Mouse (Mus musculus): ENCODE results near the gene Gm5678. TPM values are rescaled to one million over a fixed set of nuclear protein-coding genes. Genes with fewer than 3 reads are reported as not detected.

Gene Gm5678
- not detected in 2 replicates for polyA plus RNA-seq (2014; fragmentation: Nextera tagmentation; extraction: Ambion mirVana)

GRCm38 (mm10) chr16:93627761-93628400, at the start of gene Gm5678:
Gm5678 (plus strand) TSS chr16:93628097.
- DNase-seq (ENCODE audit: low spot score) (no peak), ATAC-seq (ENCODE audit: low FRiP score) (no peak)
- 80% methylated on average over 23 of the region's 23 CpGs for WGBS
- Histone ChIP-seq H3K4me1 (replicated peaks; ENCODE audit: control insufficient read depth, insufficient read depth, low read length) (no peaks in the 10 kb centered on the region), H3K9ac (no peak within 1 kb of the TSS), H3K27ac (no peak within 1 kb of the TSS), H3K4me2 (replicated peaks) (no peak within 1 kb of the TSS), H3K27me3 (ENCODE audit: control insufficient read depth, insufficient read depth, low read length) (no peaks in the 10 kb centered on the region), H3K4me3 (replicated peaks; ENCODE audit: low read length) (no peak within 1 kb of the TSS), H3K9me3 (ENCODE audit: control insufficient read depth, low read length) (no peaks in the 10 kb centered on the region), H3K36me3 (replicated peaks; ENCODE audit: control insufficient read depth, insufficient read depth) (no peaks in the 10 kb centered on the region)

GRCm38 (mm10) chr16:93578346-93579005, 49.4 kb upstream of the Gm5678 start:
- ATAC-seq (ENCODE audit: low FRiP score), result no peak
- Histone ChIP-seq H3K27me3 (ENCODE audit: control insufficient read depth, insufficient read depth, low read length) (no peaks in the 10 kb centered on the region), H3K4me3 (replicated peaks; ENCODE audit: low read length) (no peak overlapping the region), H3K9ac (no peak overlapping the region), H3K9me3 (ENCODE audit: control insufficient read depth, low read length) (no peaks in the 10 kb centered on the region), H3K4me2 (replicated peaks) (no peak overlapping the region), H3K4me1 (replicated peaks; ENCODE audit: control insufficient read depth, insufficient read depth, low read length) (0 out of 2 replicates have a peak, but pooled peaks cover 4% of the 10 kb centered on the region), H3K27ac (no peak overlapping the region), H3K36me3 (replicated peaks; ENCODE audit: control insufficient read depth, insufficient read depth) (0 out of 2 replicates have a peak, but pooled peaks cover 2% of the 10 kb centered on the region)
- 89% methylated on average over 8 of the region's 8 CpGs for WGBS
- DNase-seq (ENCODE audit: low spot score), result no peak

- no peak for ATAC-seq (ENCODE audit: low FRiP score)
- WGBS, result 74% methylated on average over 6 of the region's 6 CpGs
- no peaks in the 10 kb centered on the region for H3K4me1 ChIP-seq (replicated peaks; ENCODE audit: control insufficient read depth, insufficient read depth, low read length)
- no peak overlapping the region for H3K27ac ChIP-seq
- H3K4me3 ChIP-seq (replicated peaks; ENCODE audit: low read length), result no peak overlapping the region
- no peak overlapping the region for H3K4me2 ChIP-seq (replicated peaks)
- H3K9ac ChIP-seq, result no peak overlapping the region
- peaks cover 26% of the 10 kb centered on the region for H3K36me3 ChIP-seq (replicated peaks; ENCODE audit: control insufficient read depth, insufficient read depth)
- H3K27me3 ChIP-seq (ENCODE audit: control insufficient read depth, insufficient read depth, low read length), result no peaks in the 10 kb centered on the region
- DNase-seq (ENCODE audit: low spot score), result no peak
- no peaks in the 10 kb centered on the region for H3K9me3 ChIP-seq (ENCODE audit: control insufficient read depth, low read length)
Measured at GRCm38 (mm10) chr16:93581125-93581524, 46.8 kb upstream of the Gm5678 start.

- DNase-seq (ENCODE audit: low spot score), result no peak
- ATAC-seq (ENCODE audit: low FRiP score), result no peak
- Histone ChIP-seq H3K4me2 (replicated peaks) (no peak overlapping the region), H3K9ac (no peak overlapping the region), H3K27me3 (ENCODE audit: control insufficient read depth, insufficient read depth, low read length) (no peaks in the 10 kb centered on the region), H3K27ac (no peak overlapping the region), H3K4me1 (replicated peaks; ENCODE audit: control insufficient read depth, insufficient read depth, low read length) (no peaks in the 10 kb centered on the region), H3K4me3 (replicated peaks; ENCODE audit: low read length) (no peak overlapping the region), H3K9me3 (ENCODE audit: control insufficient read depth, low read length) (no peaks in the 10 kb centered on the region), H3K36me3 (replicated peaks; ENCODE audit: control insufficient read depth, insufficient read depth) (peaks cover 45% of the 10 kb centered on the region)
- WGBS, result 94% methylated on average over 24 of the region's 24 CpGs
Measured at GRCm38 (mm10) chr16:93584976-93585702, 42.8 kb upstream of the Gm5678 start.

GRCm38 (mm10) chr16:93585703-93586205, 42.1 kb upstream of the Gm5678 start:
- Histone ChIP-seq H3K4me1 (replicated peaks; ENCODE audit: control insufficient read depth, insufficient read depth, low read length) (no peaks in the 10 kb centered on the region), H3K27ac (no peak overlapping the region), H3K9ac (no peak overlapping the region), H3K27me3 (ENCODE audit: control insufficient read depth, insufficient read depth, low read length) (no peaks in the 10 kb centered on the region), H3K4me2 (replicated peaks) (no peak overlapping the region), H3K4me3 (replicated peaks; ENCODE audit: low read length) (no peak overlapping the region), H3K9me3 (ENCODE audit: control insufficient read depth, low read length) (no peaks in the 10 kb centered on the region), H3K36me3 (replicated peaks; ENCODE audit: control insufficient read depth, insufficient read depth) (peaks cover 51% of the 10 kb centered on the region)
- no peak for ATAC-seq (ENCODE audit: low FRiP score)
- WGBS, result 90% methylated on average over 9 of the region's 9 CpGs
- no peak for DNase-seq (ENCODE audit: low spot score)

- Histone ChIP-seq H3K27me3 (ENCODE audit: control insufficient read depth, insufficient read depth, low read length) (no peaks in the 10 kb centered on the region), H3K27ac (no peak overlapping the region), H3K4me3 (replicated peaks; ENCODE audit: low read length) (no peak overlapping the region), H3K4me1 (replicated peaks; ENCODE audit: control insufficient read depth, insufficient read depth, low read length) (no peaks in the 10 kb centered on the region), H3K4me2 (replicated peaks) (no peak overlapping the region), H3K9me3 (ENCODE audit: control insufficient read depth, low read length) (no peaks in the 10 kb centered on the region), H3K9ac (no peak overlapping the region), H3K36me3 (replicated peaks; ENCODE audit: control insufficient read depth, insufficient read depth) (peaks cover 58% of the 10 kb centered on the region)
- WGBS, result 67% methylated on average over 8 of the region's 8 CpGs
- ATAC-seq (ENCODE audit: low FRiP score), result no peak
- DNase-seq (ENCODE audit: low spot score), result no peak
Measured at GRCm38 (mm10) chr16:93586382-93586781, 41.5 kb upstream of the Gm5678 start.

GRCm38 (mm10) chr16:93588281-93588680, 39.6 kb upstream of the Gm5678 start:
- Histone ChIP-seq H3K4me2 (replicated peaks) (no peak overlapping the region), H3K4me1 (replicated peaks; ENCODE audit: control insufficient read depth, insufficient read depth, low read length) (no peaks in the 10 kb centered on the region), H3K36me3 (replicated peaks; ENCODE audit: control insufficient read depth, insufficient read depth) (peaks cover 60% of the 10 kb centered on the region), H3K9me3 (ENCODE audit: control insufficient read depth, low read length) (no peaks in the 10 kb centered on the region), H3K4me3 (replicated peaks; ENCODE audit: low read length) (no peak overlapping the region), H3K27me3 (ENCODE audit: control insufficient read depth, insufficient read depth, low read length) (no peaks in the 10 kb centered on the region), H3K27ac (no peak overlapping the region), H3K9ac (no peak overlapping the region)
- ATAC-seq (ENCODE audit: low FRiP score), result no peak
- 63% methylated on average over 4 of the region's 4 CpGs for WGBS
- no peak for DNase-seq (ENCODE audit: low spot score)

- Histone ChIP-seq H3K4me2 (replicated peaks) (no peak overlapping the region), H3K9me3 (ENCODE audit: control insufficient read depth, low read length) (no peaks in the 10 kb centered on the region), H3K4me1 (replicated peaks; ENCODE audit: control insufficient read depth, insufficient read depth, low read length) (no peaks in the 10 kb centered on the region), H3K9ac (no peak overlapping the region), H3K4me3 (replicated peaks; ENCODE audit: low read length) (no peak overlapping the region), H3K36me3 (replicated peaks; ENCODE audit: control insufficient read depth, insufficient read depth) (peaks cover 50% of the 10 kb centered on the region), H3K27ac (no peak overlapping the region), H3K27me3 (ENCODE audit: control insufficient read depth, insufficient read depth, low read length) (no peaks in the 10 kb centered on the region)
- WGBS, result 97% methylated on average over 15 of the region's 15 CpGs
- ATAC-seq (ENCODE audit: low FRiP score), result no peak
- no peak for DNase-seq (ENCODE audit: low spot score)
Measured at GRCm38 (mm10) chr16:93590915-93591314, 37.0 kb upstream of the Gm5678 start.
